Comparison of ENCODE assay signal across 18 mouse cellular contexts in genomic region chr10:108538546-108538945, GRCm38 (mm10).
DNase-seq lines count a peak whose midpoint lies in the region; ATAC-seq and TF ChIP-seq lines count a peak whose summit lies in the region.
"Had no signal": no experiment of that assay in that cellular context is flagged by ENCODE, and none has a peak within 500 bp of the region (broad histone marks: within the 10 kb centered on the region; RNA-seq: fewer than 3 reads in every experiment).

No protein-coding gene starts in this region.

- no peak overlapping the region for H3K4me2 ChIP-seq in intestine, embryonic 14.5 days (ENCODE audit: low read length)
- no peak overlapping the region for H3K4me2 ChIP-seq in intestine, postnatal 0 days (replicated peaks; ENCODE audit: low read depth)
- no peak overlapping the region for H3K4me2 ChIP-seq in liver, postnatal 0 days (ENCODE audit: low read depth, low read length)
- H3K4me2 ChIP-seq: lung, embryonic 15.5 days had no signal

- H3K4me1 ChIP-seq in intestine, embryonic 14.5 days (replicated peaks; ENCODE audit: control insufficient read depth, insufficient read depth, low read length), result no peaks in the 10 kb centered on the region
- H3K4me1 ChIP-seq in intestine, postnatal 0 days (replicated peaks; ENCODE audit: control insufficient read depth, insufficient read depth, low read length), result no peaks in the 10 kb centered on the region
- H3K4me1 ChIP-seq in liver, postnatal 0 days (ENCODE audit: insufficient read depth), result no peaks in the 10 kb centered on the region
- H3K4me1 ChIP-seq: hindbrain, embryonic 10.5 days; lung, embryonic 15.5 days had no signal

- no peaks in the 10 kb centered on the region for H3K27me3 ChIP-seq in intestine, embryonic 14.5 days (replicated peaks; ENCODE audit: control insufficient read depth, insufficient read depth, low read length)
- H3K27me3 ChIP-seq in intestine, postnatal 0 days (replicated peaks; ENCODE audit: control insufficient read depth, insufficient read depth, low read length), result no peaks in the 10 kb centered on the region
- no peaks in the 10 kb centered on the region for H3K27me3 ChIP-seq in liver, postnatal 0 days (ENCODE audit: insufficient read depth, low read length)
- H3K27me3 ChIP-seq: lung, embryonic 15.5 days had no signal

- no peak overlapping the region for H3K9ac ChIP-seq in intestine, embryonic 14.5 days (ENCODE audit: low read length)
- no peak overlapping the region for H3K9ac ChIP-seq in intestine, postnatal 0 days (ENCODE audit: low read depth, low read length)
- no peak overlapping the region for H3K9ac ChIP-seq in liver, postnatal 0 days (replicated peaks)
- H3K9ac ChIP-seq: forebrain, postnatal 0 days; lung, embryonic 15.5 days had no signal

- no peak overlapping the region for H3K27ac ChIP-seq in intestine, embryonic 14.5 days (ENCODE audit: low read depth)
- H3K27ac ChIP-seq in intestine, postnatal 0 days (ENCODE audit: low read depth, low read length), result no peak overlapping the region
- no peak overlapping the region for H3K27ac ChIP-seq in liver, postnatal 0 days (ENCODE audit: low read depth)
- H3K27ac ChIP-seq: hindbrain, embryonic 10.5 days; lung, embryonic 15.5 days had no signal

- no peaks in the 10 kb centered on the region for H3K9me3 ChIP-seq in intestine, embryonic 14.5 days (ENCODE audit: control insufficient read depth, low read length)
- no peaks in the 10 kb centered on the region for H3K9me3 ChIP-seq in intestine, postnatal 0 days (ENCODE audit: control insufficient read depth)
- no peaks in the 10 kb centered on the region for H3K9me3 ChIP-seq in liver, postnatal 0 days (ENCODE audit: low read length)
- H3K9me3 ChIP-seq: hindbrain, embryonic 10.5 days; lung, embryonic 15.5 days had no signal

- H3K36me3 ChIP-seq in intestine, embryonic 14.5 days (ENCODE audit: control insufficient read depth, insufficient read depth, low read length), result no peaks in the 10 kb centered on the region
- H3K36me3 ChIP-seq in intestine, postnatal 0 days (ENCODE audit: control insufficient read depth, insufficient read depth), result no peaks in the 10 kb centered on the region
- H3K36me3 ChIP-seq in liver, postnatal 0 days (replicated peaks; ENCODE audit: insufficient read depth, low read length), result no peaks in the 10 kb centered on the region
- H3K36me3 ChIP-seq: hindbrain, embryonic 10.5 days; lung, embryonic 15.5 days had no signal

- ATAC-seq in intestine, embryonic 14.5 days (replicated peaks; ENCODE audit: low FRiP score, low TSS enrichment, low read depth), result no peak
- no peak for ATAC-seq in intestine, postnatal 0 days
- no peak for ATAC-seq in liver, postnatal 0 days
- ATAC-seq: forebrain, postnatal 0 days had no signal

- TF ChIP-seq EP300 in liver, postnatal 0 days (IDR thresholded peaks at IDR 0.05; ENCODE audit: low read depth), result no peak

- TF ChIP-seq CTCF in intestine, postnatal 0 days (IDR thresholded peaks at IDR 0.05; ENCODE audit: low read depth), result no peak
- TF ChIP-seq CTCF in liver, postnatal 0 days (IDR thresholded peaks at IDR 0.05; ENCODE audit: low read depth), result no peak

- 52% methylated on average over 3 of the region's 3 CpGs for WGBS in intestine, embryonic 14.5 days
- 48% methylated on average over 3 of the region's 3 CpGs for WGBS in intestine, postnatal 0 days
- WGBS in liver, postnatal 0 days (ENCODE audit: insufficient replicate concordance), result 56% methylated on average over 3 of the region's 3 CpGs

- intact Hi-C loops in left cerebral cortex, postnatal 14 days (cut with DNase I), result no loop called here

- no peak overlapping the region for H3K4me3 ChIP-seq in intestine, embryonic 14.5 days (ENCODE audit: low read depth, low read length)
- no peak overlapping the region for H3K4me3 ChIP-seq in intestine, postnatal 0 days (ENCODE audit: low read depth, low read length)
- no peak overlapping the region for H3K4me3 ChIP-seq in liver, postnatal 0 days (ENCODE audit: low read depth, low read length)
- H3K4me3 ChIP-seq: hindbrain, embryonic 10.5 days; lung, embryonic 15.5 days had no signal

- DNase-seq in adrenal gland, adult 8-10 months, result peak; percentile 17
- DNase-seq in adrenal gland, postnatal 14 days, result no peak
- DNase-seq in intestine, embryonic 14.5 days (ENCODE audit: low spot score), result peak; percentile 13
- DNase-seq in 3T3-L1 (ENCODE audit: low read depth, low spot score), result peak; percentile 91
- peak; percentile 22 for DNase-seq in fibroblast of lung, adult 2 months (ENCODE audit: low read depth)
- DNase-seq in left cerebral cortex, postnatal 14 days (ENCODE audit: low spot score in 2 of 2), result no peak
- DNase-seq in liver, postnatal 0 days, result no peak
- DNase-seq: adrenal gland, postnatal 25 days; B cell, adult 2 months; cerebellum, adult 8-10 months; forebrain, postnatal 0 days; left cerebral cortex, postnatal 4 days; midbrain, embryonic 14.5 days; right cerebral cortex, adult 18-20 months; thymus, postnatal 14 days had no signal

Comparison
In these comparisons a context has a peak if more than half of its experiments do, and no peak if none do; other contexts are left out.
1. DNase-seq: peak in adrenal gland, adult 8-10 months (single experiment), intestine, embryonic 14.5 days (single experiment), 3T3-L1 (single experiment) and fibroblast of lung, adult 2 months (single experiment); none in adrenal gland, postnatal 14 days (single experiment), left cerebral cortex, postnatal 14 days (0 of 2) and liver, postnatal 0 days (single experiment).